Comparison of ENCODE assay signal across 33 mouse cellular contexts in the genomic region with DNA sequence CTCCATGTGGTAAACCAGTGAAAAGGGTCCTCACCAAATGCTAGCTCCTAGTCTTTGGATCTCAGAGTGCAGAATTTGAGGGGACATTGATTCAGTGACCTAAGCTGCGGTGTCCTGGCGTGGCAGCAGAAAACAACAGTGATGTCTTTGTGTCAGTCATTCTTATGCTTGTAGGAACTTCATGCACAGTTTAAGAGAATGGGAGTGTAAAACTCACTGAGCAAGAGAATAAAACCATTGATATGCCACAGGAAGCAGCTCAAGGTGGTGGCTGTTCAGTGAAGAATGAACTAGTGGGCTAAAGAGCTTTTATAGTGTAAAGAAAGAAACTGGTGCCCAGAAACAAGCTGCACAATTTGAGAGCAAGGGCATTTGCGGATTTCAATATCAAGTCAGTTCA. TPM values are rescaled to one million over a fixed set of nuclear protein-coding genes. Genes with fewer than 3 reads are reported as not detected.
"Had no signal": no experiment of that assay in that cellular context is flagged by ENCODE, and none has a peak within 500 bp of the region (broad histone marks: within the 10 kb centered on the region; RNA-seq: fewer than 3 reads in every experiment).

No protein-coding gene starts in this region.

- H3K4me2 ChIP-seq: embryonic facial prominence, embryonic 12.5 days; embryonic facial prominence, embryonic 13.5 days; embryonic facial prominence, embryonic 15.5 days; forebrain, embryonic 12.5 days; forebrain, embryonic 13.5 days; forebrain, embryonic 15.5 days had no signal

- ATAC-seq: forebrain, embryonic 13.5 days; forebrain, embryonic 14.5 days; forebrain, embryonic 15.5 days; forebrain, embryonic 16.5 days; forebrain, postnatal 0 days had no signal

- H3K9me3 ChIP-seq: embryonic facial prominence, embryonic 10.5 days; embryonic facial prominence, embryonic 12.5 days; embryonic facial prominence, embryonic 13.5 days; embryonic facial prominence, embryonic 15.5 days; forebrain, embryonic 10.5 days; forebrain, embryonic 12.5 days; forebrain, embryonic 13.5 days; forebrain, embryonic 15.5 days had no signal

- H3K9ac ChIP-seq: embryonic facial prominence, embryonic 12.5 days; embryonic facial prominence, embryonic 13.5 days; embryonic facial prominence, embryonic 15.5 days; forebrain, embryonic 12.5 days; forebrain, embryonic 13.5 days; forebrain, embryonic 15.5 days; forebrain, postnatal 0 days had no signal

- H3K36me3 ChIP-seq: embryonic facial prominence, embryonic 10.5 days; embryonic facial prominence, embryonic 12.5 days; embryonic facial prominence, embryonic 13.5 days; embryonic facial prominence, embryonic 15.5 days; forebrain, embryonic 10.5 days; forebrain, embryonic 12.5 days; forebrain, embryonic 15.5 days had no signal

- H3K27ac ChIP-seq: embryonic facial prominence, embryonic 10.5 days; embryonic facial prominence, embryonic 12.5 days; embryonic facial prominence, embryonic 13.5 days; embryonic facial prominence, embryonic 15.5 days; forebrain, embryonic 10.5 days; forebrain, embryonic 12.5 days; forebrain, embryonic 13.5 days; forebrain, embryonic 15.5 days; gastrocnemius, adult 2 months; heart, adult 2 months had no signal

- DNase-seq: cerebellum, adult 9-10 months; cerebellum, adult 9-11 months; cerebellum, postnatal 10 days; cerebellum, postnatal 14 days; cerebellum, postnatal 25 days; cerebellum, postnatal 36 days; embryo, embryonic 11 days; forebrain, postnatal 0 days; gastrocnemius, adult 2 months; gastrocnemius, postnatal 10 days; gastrocnemius, postnatal 14 days; gastrocnemius, postnatal 25 days; gastrocnemius, postnatal 36 days; heart, adult 11 months; heart, adult 18-20 months; heart, adult 2 months had no signal

- H3K4me1 ChIP-seq: embryonic facial prominence, embryonic 10.5 days; embryonic facial prominence, embryonic 12.5 days; embryonic facial prominence, embryonic 13.5 days; embryonic facial prominence, embryonic 15.5 days; forebrain, embryonic 10.5 days; forebrain, embryonic 12.5 days; forebrain, embryonic 13.5 days had no signal

- H3K4me3 ChIP-seq: embryonic facial prominence, embryonic 10.5 days; embryonic facial prominence, embryonic 12.5 days; embryonic facial prominence, embryonic 13.5 days; embryonic facial prominence, embryonic 15.5 days; erythroblast, embryonic 14.5 days; forebrain, embryonic 10.5 days; forebrain, embryonic 12.5 days; forebrain, embryonic 13.5 days; forebrain, embryonic 15.5 days; gastrocnemius, adult 2 months; heart, adult 2 months had no signal

- H3K27me3 ChIP-seq: embryonic facial prominence, embryonic 12.5 days; embryonic facial prominence, embryonic 13.5 days; forebrain, embryonic 12.5 days; forebrain, embryonic 13.5 days; forebrain, embryonic 15.5 days had no signal

RNA-seq across cellular contexts. Expression of gene Gm17728, which starts 17.9 kb away (rescaled TPM):
- polyA plus RNA-seq: cortical plate, adult 2 months; embryonic facial prominence, embryonic 10.5 days; embryonic facial prominence, embryonic 11.5 days; embryonic facial prominence, embryonic 12.5 days; embryonic facial prominence, embryonic 13.5 days; embryonic facial prominence, embryonic 14.5 days; erythroblast, embryonic 14.5 days; forebrain, embryonic 10.5 days; forebrain, embryonic 11.5 days; forebrain, embryonic 12.5 days; forebrain, embryonic 13.5 days; forebrain, embryonic 14.5 days; forebrain, embryonic 15.5 days; forebrain, postnatal 0 days; frontal cortex, adult 2 months; gonadal fat pad, adult 2 months; heart, adult 2 months had no signal
